Mouse (Mus musculus): ENCODE measurements around the gene Ankrd13a. TPM values are rescaled to one million over a fixed set of nuclear protein-coding genes. Genes with fewer than 3 reads are reported as not detected.

Ankrd13a gene
- polyA plus RNA-seq, 1 experiment from 2014 or later, result 59.7 TPM

GRCm38 (mm10) chr5:114772456-114773203, 1.8 kb upstream of the Ankrd13a start:
- H3K36me3 ChIP-seq (ENCODE audit: control insufficient read depth, insufficient read depth), result no peaks in the 10 kb centered on the region
- ATAC-seq, result peak; percentile 37
- TF ChIP-seq CTCF (IDR thresholded peaks at IDR 0.05; ENCODE audit: low read depth), result no peak
- no peaks in the 10 kb centered on the region for H3K9me3 ChIP-seq (ENCODE audit: control insufficient read depth)
- H3K4me2 ChIP-seq (replicated peaks; ENCODE audit: low read depth), result peak overlapping the region; percentile 78
- peak overlapping the region; percentile 100 for H3K4me3 ChIP-seq (ENCODE audit: low read depth, low read length)
- no peaks in the 10 kb centered on the region for H3K27me3 ChIP-seq (replicated peaks; ENCODE audit: control insufficient read depth, insufficient read depth, low read length)
- peak overlapping the region; percentile 94 for H3K9ac ChIP-seq (ENCODE audit: low read depth, low read length)
- H3K4me1 ChIP-seq (replicated peaks; ENCODE audit: control insufficient read depth, insufficient read depth, low read length), result no peaks in the 10 kb centered on the region
- WGBS, result 1% methylated on average over 38 of the region's 57 CpGs
- H3K27ac ChIP-seq (ENCODE audit: low read depth, low read length), result peak overlapping the region; percentile 85

GRCm38 (mm10) chr5:114773211-114773710, 1.2 kb upstream of the Ankrd13a start:
- Histone ChIP-seq H3K9me3 (ENCODE audit: control insufficient read depth) (no peaks in the 10 kb centered on the region), H3K27me3 (replicated peaks; ENCODE audit: control insufficient read depth, insufficient read depth, low read length) (no peaks in the 10 kb centered on the region), H3K4me1 (replicated peaks; ENCODE audit: control insufficient read depth, insufficient read depth, low read length) (no peaks in the 10 kb centered on the region), H3K9ac (ENCODE audit: low read depth, low read length) (peak overlapping the region; percentile 94), H3K4me2 (replicated peaks; ENCODE audit: low read depth) (peak overlapping the region; percentile 78), H3K4me3 (ENCODE audit: low read depth, low read length) (peak overlapping the region; percentile 100), H3K27ac (ENCODE audit: low read depth, low read length) (peak overlapping the region; percentile 85), H3K36me3 (ENCODE audit: control insufficient read depth, insufficient read depth) (no peaks in the 10 kb centered on the region)
- peak; percentile 78 for ATAC-seq
- no peak for TF ChIP-seq CTCF (IDR thresholded peaks at IDR 0.05; ENCODE audit: low read depth)
- WGBS, result under 1% methylated on average over 48 of the region's 52 CpGs

- Histone ChIP-seq H3K4me2 (replicated peaks; ENCODE audit: low read depth) (peak overlapping the region; percentile 78), H3K9ac (ENCODE audit: low read depth, low read length) (peak overlapping the region; percentile 94), H3K4me3 (ENCODE audit: low read depth, low read length) (peak overlapping the region; percentile 100), H3K27ac (ENCODE audit: low read depth, low read length) (peak overlapping the region; percentile 85), H3K36me3 (ENCODE audit: control insufficient read depth, insufficient read depth) (no peaks in the 10 kb centered on the region), H3K27me3 (replicated peaks; ENCODE audit: control insufficient read depth, insufficient read depth, low read length) (no peaks in the 10 kb centered on the region), H3K9me3 (ENCODE audit: control insufficient read depth) (no peaks in the 10 kb centered on the region), H3K4me1 (replicated peaks; ENCODE audit: control insufficient read depth, insufficient read depth, low read length) (no peaks in the 10 kb centered on the region)
- ATAC-seq, result no peak
- 0% methylated on average over 11 of the region's 11 CpGs for WGBS
- no peak for TF ChIP-seq CTCF (IDR thresholded peaks at IDR 0.05; ENCODE audit: low read depth)
These were observed 697 bp upstream of the Ankrd13a start for GRCm38 (mm10) chr5:114773780-114774179.

- H3K4me3 ChIP-seq (ENCODE audit: low read depth, low read length), result peak within 1 kb of the TSS; percentile 100
- 1% methylated on average over 42 of the region's 63 CpGs for WGBS
- peak within 1 kb of the TSS; percentile 78 for H3K4me2 ChIP-seq (replicated peaks; ENCODE audit: low read depth)
- peak; percentile 7; the same call in 1 of the 2 replicates for ATAC-seq
- no peaks in the 10 kb centered on the region for H3K27me3 ChIP-seq (replicated peaks; ENCODE audit: control insufficient read depth, insufficient read depth, low read length)
- H3K36me3 ChIP-seq (ENCODE audit: control insufficient read depth, insufficient read depth), result no peaks in the 10 kb centered on the region
- peak within 1 kb of the TSS; percentile 86 for H3K9ac ChIP-seq (ENCODE audit: low read depth, low read length)
- peak within 1 kb of the TSS; percentile 85 for H3K27ac ChIP-seq (ENCODE audit: low read depth, low read length)
- H3K4me1 ChIP-seq (replicated peaks; ENCODE audit: control insufficient read depth, insufficient read depth, low read length), result no peaks in the 10 kb centered on the region
- TF ChIP-seq CTCF (IDR thresholded peaks at IDR 0.05; ENCODE audit: low read depth), result peak; percentile 19; the same call in 1 of the 2 replicates
- no peaks in the 10 kb centered on the region for H3K9me3 ChIP-seq (ENCODE audit: control insufficient read depth)
These were observed 841 bp downstream of the Ankrd13a start, which contains the start of gene Git2 for GRCm38 (mm10) chr5:114775056-114775979. Gene Git2 (minus strand): TSS chr5:114775517.

GRCm38 (mm10) chr5:114776174-114776573, 1.7 kb downstream of the Ankrd13a start:
- Histone ChIP-seq H3K27ac (ENCODE audit: low read depth, low read length) (no peak overlapping the region), H3K9me3 (ENCODE audit: control insufficient read depth) (no peaks in the 10 kb centered on the region), H3K27me3 (replicated peaks; ENCODE audit: control insufficient read depth, insufficient read depth, low read length) (no peaks in the 10 kb centered on the region), H3K4me2 (replicated peaks; ENCODE audit: low read depth) (peak overlapping the region; percentile 78), H3K9ac (ENCODE audit: low read depth, low read length) (0 out of 2 replicates have a peak overlapping the region, but pooled peaks have one; percentile 86), H3K36me3 (ENCODE audit: control insufficient read depth, insufficient read depth) (no peaks in the 10 kb centered on the region), H3K4me1 (replicated peaks; ENCODE audit: control insufficient read depth, insufficient read depth, low read length) (no peaks in the 10 kb centered on the region), H3K4me3 (ENCODE audit: low read depth, low read length) (peak overlapping the region; percentile 100)
- TF ChIP-seq CTCF (IDR thresholded peaks at IDR 0.05; ENCODE audit: low read depth), result no peak
- 48% methylated on average over 7 of the region's 7 CpGs for WGBS
- no peak for ATAC-seq

Measured in intestine, postnatal 0 days (tissue).